Mouse (Mus musculus) forebrain, embryonic 11.5 days (tissue): ENCODE results near the gene Gm10477. TPM values are rescaled to one million over a fixed set of nuclear protein-coding genes. Genes with fewer than 3 reads are reported as not detected.
"Not testable (repeated sequence)": the region's sequence is repeated elsewhere in the genome, so short reads cannot be mapped to it uniquely, and the experiment has no call there.

Source experiments
- ATAC-seq: fragments of 200-750 bp; cut with Nextera tagmentation; replicated peaks from 2 replicates; pipeline ENCODE4 v1.8.0; 2017; ENCODE audit warnings: moderate TSS enrichment; ENCODE audit not compliant: low FRiP score
- DNase-seq: peaks from one replicate; pipeline ENCODE4 v3.0.0-alpha.2; 2017; ENCODE audit warnings: low spot score
- H3K27ac ChIP-seq: fragments of 300-500 bp; sonication (generic); 2 replicates; pipeline ENCODE4 v1.5.1; 2014; ENCODE audit warnings: low read depth, low read length
- H3K27me3 ChIP-seq: fragments of 300-500 bp; sonication (generic); 2 replicates; pipeline ENCODE4 v1.6.1; 2014; ENCODE audit warnings: mild to moderate bottlenecking, low read length, mixed read lengths; ENCODE audit not compliant: control insufficient read depth, insufficient read depth
- H3K36me3 ChIP-seq: fragments of 300-500 bp; sonication (generic); 2 replicates; pipeline ENCODE4 v1.6.1; 2014; ENCODE audit warnings: mild to moderate bottlenecking, low read length, moderate library complexity, mixed read lengths; ENCODE audit not compliant: control insufficient read depth, insufficient read depth
- H3K4me1 ChIP-seq: fragments of 300-500 bp; sonication (generic); replicated peaks from 2 replicates; pipeline ENCODE4 v1.6.1; 2014; ENCODE audit warnings: low read length, mixed read lengths; ENCODE audit not compliant: control insufficient read depth, insufficient read depth
- H3K4me2 ChIP-seq: fragments of 300-500 bp; sonication (generic); 2 replicates; pipeline ENCODE4 v1.6.1; 2014; ENCODE audit warnings: low read depth, mild to moderate bottlenecking, low read length, moderate library complexity, mixed read lengths; ENCODE audit not compliant: severe bottlenecking
- H3K4me3 ChIP-seq: fragments of 300-500 bp; sonication (generic); 2 replicates; pipeline ENCODE4 v1.5.1; 2014; ENCODE audit warnings: low read depth, low read length
- H3K9ac ChIP-seq: fragments of 300-500 bp; sonication (generic); 2 replicates; pipeline ENCODE4 v1.6.1; 2014; ENCODE audit warnings: low read length
- H3K9me3 ChIP-seq: fragments of 300-500 bp; sonication (generic); 2 replicates; pipeline ENCODE4 v1.6.1; 2016; ENCODE audit warnings: low read length, mixed read lengths; ENCODE audit not compliant: control insufficient read depth
- WGBS: fragments of 180-500 bp; shearing (Covaris S2); extraction: QIAGEN DNeasy Blood & Tissue Kit; methylation state at CpG from one replicate; pipeline ENCODE4 v1.1.7; 2014; 5-methylcytosine and 5-hydroxymethylcytosine counted together
- polyA plus RNA-seq: library from polyadenylated mRNA; unstranded; fragments of >200 nt; fragmentation: Nextera tagmentation; extraction: Ambion mirVana; gene quantifications from 2 replicates; pipeline ENCODE4 v1.2.1, GENCODE M21; 2014

Gm10477 gene
- polyA plus RNA-seq: not detected in 2 replicates

GRCm38 (mm10) chrX:56524442-56524841 lies at the start of gene Gm10477:
TSS of gene Gm10477 (plus strand) at chrX:56524742.
- H3K9me3 ChIP-seq, H3K9ac ChIP-seq, H3K4me1 ChIP-seq, H3K4me2 ChIP-seq, H3K27me3 ChIP-seq, H3K27ac ChIP-seq, H3K4me3 ChIP-seq, DNase-seq, ATAC-seq, H3K36me3 ChIP-seq: not testable (repeated sequence)
- WGBS: 86% methylated on average over 6 of the region's 6 CpGs

GRCm38 (mm10) chrX:56477553-56477952 lies 47.0 kb upstream of the Gm10477 start:
- WGBS: 87% methylated on average over 3 of the region's 3 CpGs
- ATAC-seq: no peak
- no peak overlapping the region for H3K4me2 ChIP-seq

GRCm38 (mm10) chrX:56481906-56482305 lies 42.6 kb upstream of the Gm10477 start:
- no peak for DNase-seq
- ATAC-seq: no peak
- WGBS: 67% methylated on average over 3 of the region's 3 CpGs

More at GRCm38 (mm10) chrX:56477553-56477952, 47.0 kb upstream of the Gm10477 start:
- no peaks in the 10 kb centered on the region for H3K36me3 ChIP-seq
- no peak overlapping the region for H3K4me3 ChIP-seq
- no peak overlapping the region for H3K9ac ChIP-seq
- no peaks in the 10 kb centered on the region for H3K4me1 ChIP-seq
- no peaks in the 10 kb centered on the region for H3K27me3 ChIP-seq
- no peak overlapping the region for H3K27ac ChIP-seq
- DNase-seq: no peak
- no peaks in the 10 kb centered on the region for H3K9me3 ChIP-seq

GRCm38 (mm10) chrX:56489758-56490157 lies 34.8 kb upstream of the Gm10477 start:
- peak; percentile 71 for DNase-seq
- Histone ChIP-seq H3K4me1 (no peaks in the 10 kb centered on the region), H3K9ac (no peak overlapping the region), H3K27me3 (no peaks in the 10 kb centered on the region), H3K9me3 (no peaks in the 10 kb centered on the region), H3K36me3 (no peaks in the 10 kb centered on the region), H3K4me3 (no peak overlapping the region), H3K27ac (no peak overlapping the region), H3K4me2 (no peak overlapping the region)
- ATAC-seq: no peak
- WGBS: 36% methylated on average over 1 of the region's 1 CpGs

More at GRCm38 (mm10) chrX:56481906-56482305, 42.6 kb upstream of the Gm10477 start:
- Histone ChIP-seq H3K9me3 (no peaks in the 10 kb centered on the region), H3K4me3 (no peak overlapping the region), H3K4me1 (no peaks in the 10 kb centered on the region), H3K4me2 (no peak overlapping the region), H3K27ac (no peak overlapping the region), H3K9ac (no peak overlapping the region), H3K36me3 (no peaks in the 10 kb centered on the region), H3K27me3 (no peaks in the 10 kb centered on the region)

- DNase-seq (no peak), ATAC-seq (no peak)
- Histone ChIP-seq H3K4me1 (no peaks in the 10 kb centered on the region), H3K4me2 (no peak overlapping the region), H3K9ac (no peak overlapping the region), H3K36me3 (no peaks in the 10 kb centered on the region), H3K27me3 (no peaks in the 10 kb centered on the region), H3K27ac (no peak overlapping the region), H3K4me3 (no peak overlapping the region), H3K9me3 (no peaks in the 10 kb centered on the region)
- WGBS: 87% methylated on average over 7 of the region's 7 CpGs
Observed at GRCm38 (mm10) chrX:56497241-56497640, 27.3 kb upstream of the Gm10477 start.

GRCm38 (mm10) chrX:56531266-56531665 lies 6.7 kb downstream of the Gm10477 start:
- 2% methylated on average over 3 of the region's 3 CpGs for WGBS
- Histone ChIP-seq H3K4me1 (no peaks in the 10 kb centered on the region), H3K4me2 (no peak overlapping the region), H3K27ac (no peak overlapping the region), H3K4me3 (no peak overlapping the region), H3K27me3 (no peaks in the 10 kb centered on the region), H3K9me3 (no peaks in the 10 kb centered on the region), H3K9ac (no peak overlapping the region), H3K36me3 (no peaks in the 10 kb centered on the region)
- peak; percentile 73 for DNase-seq
- no peak for ATAC-seq

- Histone ChIP-seq H3K36me3 (no peaks in the 10 kb centered on the region), H3K9me3 (no peaks in the 10 kb centered on the region), H3K4me1 (no peaks in the 10 kb centered on the region), H3K27ac (no peak overlapping the region), H3K4me2 (no peak overlapping the region), H3K9ac (no peak overlapping the region), H3K27me3 (no peaks in the 10 kb centered on the region), H3K4me3 (no peak overlapping the region)
- DNase-seq: peak; percentile 52
- 49% methylated on average over 4 of the region's 4 CpGs for WGBS
- no peak for ATAC-seq
Observed at GRCm38 (mm10) chrX:56537162-56537561, 12.6 kb downstream of the Gm10477 start.

GRCm38 (mm10) chrX:56549506-56549905 lies 25.0 kb downstream of the Gm10477 start, which contains the start of gene Gm648:
TSS of gene Gm648 (minus strand) at chrX:56549606.
- H3K27ac ChIP-seq: no peak within 1 kb of the TSS
- no peaks in the 10 kb centered on the region for H3K4me1 ChIP-seq
- H3K9me3 ChIP-seq: no peaks in the 10 kb centered on the region
- no peaks in the 10 kb centered on the region for H3K27me3 ChIP-seq
- no peak for DNase-seq
- H3K36me3 ChIP-seq: no peaks in the 10 kb centered on the region
- WGBS: 85% methylated on average over 7 of the region's 7 CpGs
- ATAC-seq: no peak
- no peak within 1 kb of the TSS for H3K4me2 ChIP-seq
- H3K4me3 ChIP-seq: no peak within 1 kb of the TSS
- no peak within 1 kb of the TSS for H3K9ac ChIP-seq

- Histone ChIP-seq H3K9ac (no peak overlapping the region), H3K27ac (no peak overlapping the region), H3K4me1 (no peaks in the 10 kb centered on the region), H3K36me3 (no peaks in the 10 kb centered on the region), H3K4me3 (no peak overlapping the region), H3K4me2 (no peak overlapping the region), H3K9me3 (no peaks in the 10 kb centered on the region), H3K27me3 (no peaks in the 10 kb centered on the region)
- 90% methylated on average over 3 of the region's 3 CpGs for WGBS
- DNase-seq (no peak), ATAC-seq (no peak)
Observed at GRCm38 (mm10) chrX:56553584-56553983, 29.0 kb downstream of the Gm10477 start.
